Mouse (Mus musculus): ENCODE data around the gene Jaml. TPM values are rescaled to one million over a fixed set of nuclear protein-coding genes. Genes with fewer than 3 reads are reported as not detected.

Jaml gene
- total RNA-seq, 2 experiments from 2014 or later, result 0.13 to 0.44 TPM

DNA sequence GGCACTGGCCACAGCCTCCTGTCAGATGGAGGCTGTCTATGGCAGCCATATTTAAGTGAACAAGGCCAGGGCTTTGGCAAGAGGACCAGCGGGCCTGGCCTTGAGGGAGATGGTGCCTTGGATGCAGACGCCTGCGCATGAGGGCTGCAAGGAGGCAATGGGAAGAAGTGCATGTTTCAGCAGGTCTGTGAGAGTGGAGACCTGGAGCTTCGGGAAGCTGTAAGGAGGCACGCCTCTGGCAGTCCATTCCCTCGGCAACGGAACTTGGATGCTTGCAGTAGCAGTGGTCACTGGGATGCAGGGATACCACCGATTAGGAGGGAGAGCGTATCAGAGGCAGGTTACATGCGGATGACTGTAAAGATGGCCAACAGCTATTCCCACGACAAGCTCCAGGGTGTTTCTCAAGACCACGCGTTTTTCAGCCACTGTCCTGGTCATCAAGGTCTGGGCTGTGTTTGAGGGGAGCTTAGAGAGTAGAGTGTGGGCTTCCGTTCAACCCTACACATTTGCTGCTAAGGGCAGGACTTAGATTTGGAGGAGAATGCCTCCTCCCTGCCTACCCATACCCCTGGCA is 41.1 kb downstream of the Jaml start:
- intact Hi-C loops (cut with DNase I), result no loop called here
- DNase-seq, result no peak

DNA sequence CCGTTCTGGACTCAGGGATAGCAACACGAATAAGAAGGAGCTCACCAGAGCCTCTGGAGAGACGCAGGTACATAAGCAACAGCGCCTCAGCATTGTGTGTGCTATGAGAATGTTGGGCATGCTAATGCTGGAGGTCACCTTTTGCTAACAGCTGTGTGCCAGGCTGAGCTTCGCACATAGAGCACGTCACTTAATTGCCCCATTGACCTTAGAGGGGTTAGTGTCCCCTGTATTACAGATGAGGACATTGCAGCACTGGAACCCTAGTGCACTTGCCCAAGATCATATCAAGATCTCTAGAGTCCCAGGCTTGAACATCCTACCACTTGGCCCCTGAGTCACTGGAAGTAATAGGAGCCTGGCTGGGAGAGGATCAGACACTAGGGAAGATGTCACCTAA is 41.6 kb downstream of the Jaml start:
- DNase-seq, result no peak
- intact Hi-C loops (cut with DNase I), result no loop called here

GRCm38 (mm10) chr9:45121001-45121400 is 42.0 kb downstream of the Jaml start:
- DNase-seq, result no peak
- intact Hi-C loops (cut with DNase I), result loop anchor here (1.0 kb wide), 2 partner anchors 13 to 25 kb away; no protein-coding TSS in a partner anchor

- DNase-seq, result peak; percentile 60 to 66
- intact Hi-C loops (cut with DNase I), result loop anchor here (1.0 kb wide), 2 partner anchors 13 to 25 kb away; no protein-coding TSS in a partner anchor
Measured at GRCm38 (mm10) chr9:45121769-45122168, 42.8 kb downstream of the Jaml start.

DNA sequence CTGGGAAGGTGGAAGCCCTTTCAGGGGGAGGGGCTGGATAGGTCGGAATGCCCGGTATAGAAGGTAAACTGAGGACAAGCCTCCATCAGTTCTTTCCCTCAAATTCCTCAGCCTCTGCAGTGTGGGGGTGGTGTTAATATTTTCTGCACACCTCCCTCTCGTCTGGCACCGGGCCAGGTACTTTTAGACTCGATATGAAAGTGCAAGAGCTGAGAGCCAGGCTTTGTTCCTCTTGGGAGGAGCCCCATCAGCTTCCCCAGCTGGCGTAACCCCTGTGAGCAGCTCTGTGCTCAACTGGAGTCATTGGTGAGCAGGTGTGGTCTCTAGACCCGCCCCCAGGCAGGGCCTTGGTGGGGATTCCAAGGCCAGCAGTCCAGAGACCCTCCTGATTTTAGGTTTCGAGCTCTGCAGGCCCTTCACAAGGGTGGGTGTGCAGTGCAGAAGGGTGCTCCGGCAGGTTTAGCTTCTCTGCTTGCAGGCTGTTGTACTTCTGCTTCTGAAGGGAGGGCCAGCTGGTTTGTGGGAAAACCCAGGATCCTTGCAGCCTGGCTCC is 43.3 kb downstream of the Jaml start:
- DNase-seq, result no peak

DNA sequence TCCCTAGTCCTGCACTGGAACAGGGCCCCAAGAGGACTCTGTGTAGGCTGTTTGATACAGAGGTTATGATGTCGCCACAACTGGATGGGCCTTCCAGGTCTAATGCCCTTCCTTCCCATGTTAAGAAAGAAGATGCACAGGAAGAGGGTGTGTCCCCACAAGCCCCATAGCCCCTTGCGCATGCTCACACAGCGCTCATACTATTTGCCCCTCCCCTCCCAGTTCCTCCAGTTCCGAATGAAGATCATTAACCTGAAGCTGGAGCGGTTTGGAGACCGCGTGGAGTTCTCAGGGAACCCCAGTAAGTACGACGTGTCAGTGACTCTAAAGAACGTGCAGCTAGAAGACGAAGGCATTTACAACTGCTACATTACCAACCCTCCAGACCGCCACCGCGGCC is 46.2 kb downstream of the Jaml start:
- DNase-seq, result no peak
- intact Hi-C loops (cut with DNase I), result loop anchor here (5.0 kb wide), 1 partner anchor 78 kb away; no protein-coding TSS in a partner anchor

More for the DNA sequence above, 43.3 kb downstream of the Jaml start:
- intact Hi-C loops (cut with DNase I), result no loop called here

DNA sequence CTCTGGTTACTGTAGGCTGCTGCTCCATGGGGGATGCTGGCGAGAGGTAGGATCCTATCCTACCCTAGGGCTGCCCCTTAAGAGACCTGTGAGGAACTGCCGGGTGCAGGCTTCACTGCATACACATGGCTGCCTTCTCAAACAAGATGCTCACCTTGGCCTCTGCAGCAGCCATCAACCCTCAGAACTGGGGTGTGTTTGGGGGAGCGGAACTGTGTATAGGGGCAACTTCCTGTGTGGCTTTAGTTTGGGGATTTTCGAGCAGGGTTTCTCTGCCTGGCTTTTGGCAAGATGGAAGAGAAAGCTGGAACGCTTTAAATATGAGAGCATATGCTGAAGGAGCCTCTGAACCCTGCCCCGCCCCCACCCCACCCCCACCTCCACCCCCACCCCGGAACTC is 48.0 kb downstream of the Jaml start:
- DNase-seq, result no peak

GRCm38 (mm10) chr9:45130119-45130518 is 51.1 kb downstream of the Jaml start:
- intact Hi-C loops (cut with DNase I), result loop anchor here (5.0 kb wide), 1 partner anchor 108 kb away; no protein-coding TSS in a partner anchor
- DNase-seq, result no peak

More for the DNA sequence above, 48.0 kb downstream of the Jaml start:
- intact Hi-C loops (cut with DNase I), result loop anchor here (5.0 kb wide), 1 partner anchor 80 kb away; no protein-coding TSS in a partner anchor

DNA sequence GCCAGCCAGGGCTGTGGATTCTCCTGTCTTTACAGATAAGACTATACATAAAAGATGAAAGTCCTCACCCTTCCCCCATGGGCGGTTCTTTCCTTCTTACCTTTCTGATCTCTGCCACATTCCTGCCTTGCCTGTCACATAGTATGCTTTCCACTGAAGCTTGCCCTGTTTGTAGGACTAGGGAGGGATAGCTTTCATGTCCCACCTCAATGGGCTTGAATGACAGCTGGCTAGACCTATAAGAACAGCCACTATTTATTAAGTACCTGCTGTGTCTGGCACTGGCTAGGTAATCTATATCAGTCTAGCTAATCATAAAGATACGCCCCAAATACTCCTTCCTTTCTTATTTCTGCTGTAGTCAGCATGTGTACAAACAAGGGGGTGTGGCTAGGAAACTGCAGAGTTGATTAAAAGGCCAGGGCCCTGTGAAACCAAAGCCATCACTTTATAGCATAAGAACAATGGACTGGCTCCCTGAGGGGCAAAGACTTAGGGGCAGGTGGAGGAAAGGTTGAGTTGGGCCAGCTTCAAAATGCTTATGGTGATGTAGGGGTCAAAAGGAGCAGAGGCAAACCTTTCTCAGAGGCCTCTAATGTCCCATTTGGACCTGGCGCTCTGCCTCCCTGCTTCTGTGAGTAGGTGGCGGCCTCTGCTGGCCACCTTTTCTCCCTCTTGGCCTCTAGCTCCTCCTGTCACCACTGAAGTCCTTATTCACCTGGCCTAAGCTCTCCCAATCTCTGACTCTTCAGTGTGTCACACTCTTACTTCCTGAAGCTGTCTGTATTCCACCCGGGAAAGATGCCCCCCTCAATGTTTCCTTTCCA is 54.7 kb downstream of the Jaml start:
- peak; percentile 48 to 51 for DNase-seq
- intact Hi-C loops (cut with DNase I), result loop anchor here (1.0 to 5.0 kb wide), 2 partner anchors 12 to 111 kb away; no protein-coding TSS in a partner anchor

DNA sequence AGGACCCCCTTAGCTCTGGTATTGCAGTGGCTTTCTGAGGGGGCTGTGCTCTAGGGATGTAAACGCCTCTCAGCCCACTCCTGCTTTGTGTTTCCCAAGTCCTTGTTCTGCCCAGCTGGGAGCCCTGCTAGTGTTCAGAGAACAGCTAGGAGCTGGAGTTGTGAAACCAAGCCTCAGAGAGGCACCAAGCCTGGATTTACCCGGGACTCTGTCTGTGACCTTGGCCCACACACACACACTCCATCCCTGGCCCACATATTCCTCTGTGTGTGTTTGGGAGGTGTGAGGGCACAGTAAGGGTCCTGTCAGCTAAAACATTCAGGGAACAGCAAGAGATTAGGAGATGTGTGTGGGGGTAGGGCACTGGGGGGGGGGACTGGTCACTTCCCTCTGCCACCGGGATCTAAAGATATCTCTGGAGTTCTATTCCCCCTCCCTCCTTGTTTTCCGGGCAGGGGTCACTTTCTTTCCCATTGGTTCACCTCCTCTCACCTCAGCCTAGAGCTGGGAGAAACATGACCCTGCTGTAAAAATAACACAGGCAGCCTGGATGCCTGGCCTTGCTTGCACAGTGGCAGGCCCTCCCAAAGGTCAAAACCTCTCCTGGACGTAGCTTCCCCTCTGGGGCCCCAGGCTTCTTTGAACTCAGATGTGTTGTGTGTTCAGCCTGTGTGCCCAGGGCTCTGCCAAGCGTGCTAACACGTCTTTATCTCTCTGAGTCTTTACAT is 57.6 kb downstream of the Jaml start:
- intact Hi-C loops (cut with DNase I), result no loop called here

DNA sequence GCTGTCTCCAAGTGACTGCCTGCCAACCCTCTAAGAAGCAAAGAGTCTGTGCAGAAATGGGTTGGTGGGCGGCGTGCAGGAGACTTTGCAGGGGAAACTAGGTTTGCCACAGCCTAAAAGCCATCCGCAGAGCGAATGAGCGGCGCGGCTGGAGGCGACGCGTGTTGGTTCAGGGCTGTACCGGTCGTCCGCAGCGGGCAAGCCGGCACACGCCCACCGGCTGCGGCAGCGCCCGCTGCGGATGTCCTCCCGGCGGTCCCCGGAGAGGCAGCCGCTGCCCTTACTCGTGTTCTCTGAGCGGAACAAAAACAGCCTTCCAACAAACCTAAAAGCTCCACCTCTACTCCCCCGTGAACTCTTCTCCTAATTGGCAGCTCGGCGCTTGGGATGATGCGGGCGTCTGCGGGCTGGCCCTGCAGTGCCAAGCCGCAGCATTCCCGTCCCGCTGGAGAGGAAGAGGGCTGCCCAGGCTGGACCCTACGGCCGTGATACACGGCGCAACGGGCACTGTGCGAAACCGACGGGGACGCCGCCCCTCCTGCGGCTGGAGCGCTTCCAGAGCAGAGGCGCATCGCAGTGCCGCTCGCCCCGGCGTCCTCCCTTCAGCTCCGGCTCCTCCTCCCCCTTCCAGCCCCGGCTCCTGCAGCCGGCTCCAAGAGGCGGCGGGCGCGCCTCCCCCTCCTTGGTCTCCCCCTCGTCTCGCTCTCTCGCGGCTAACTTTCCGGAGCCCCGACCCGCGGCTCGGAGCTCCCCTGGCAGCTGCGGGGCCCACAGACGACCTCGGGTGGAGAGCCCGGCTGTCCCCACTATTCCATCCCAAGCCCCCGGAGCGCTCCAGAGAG is 59.4 kb downstream of the Jaml start, which contains the start of gene Scn4b:
Gene Scn4b (plus strand): TSS at position 205 of the 842 bp plus-strand sequence.
- intact Hi-C loops (cut with DNase I), result no loop called here
- peak; percentile 50 to 51 for DNase-seq

More for the DNA sequence above, 57.6 kb downstream of the Jaml start:
- peak in 1 of 2 experiments; percentile 39 for DNase-seq

DNA sequence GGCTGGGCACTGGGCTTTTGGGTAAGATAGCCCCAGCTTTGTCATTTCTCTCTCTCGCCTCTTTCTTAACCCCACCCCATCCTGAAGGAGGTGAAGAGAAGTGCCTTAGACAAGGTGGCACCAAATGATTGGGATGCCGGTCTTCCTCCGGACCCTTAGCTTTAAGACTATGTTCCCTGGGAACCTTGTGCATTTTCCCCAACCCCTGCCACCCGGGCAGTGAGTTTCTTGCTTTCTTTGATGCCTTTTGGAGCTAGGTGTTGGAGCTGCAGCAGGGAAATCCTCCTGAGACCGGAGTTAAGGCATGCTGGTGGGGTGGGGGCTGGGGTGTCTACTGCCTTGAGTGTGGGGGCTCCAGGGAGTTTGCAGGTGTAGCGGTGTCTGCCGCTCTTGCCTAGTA is 60.1 kb downstream of the Jaml start:
- intact Hi-C loops (cut with DNase I), result no loop called here
- no peak for DNase-seq

DNA sequence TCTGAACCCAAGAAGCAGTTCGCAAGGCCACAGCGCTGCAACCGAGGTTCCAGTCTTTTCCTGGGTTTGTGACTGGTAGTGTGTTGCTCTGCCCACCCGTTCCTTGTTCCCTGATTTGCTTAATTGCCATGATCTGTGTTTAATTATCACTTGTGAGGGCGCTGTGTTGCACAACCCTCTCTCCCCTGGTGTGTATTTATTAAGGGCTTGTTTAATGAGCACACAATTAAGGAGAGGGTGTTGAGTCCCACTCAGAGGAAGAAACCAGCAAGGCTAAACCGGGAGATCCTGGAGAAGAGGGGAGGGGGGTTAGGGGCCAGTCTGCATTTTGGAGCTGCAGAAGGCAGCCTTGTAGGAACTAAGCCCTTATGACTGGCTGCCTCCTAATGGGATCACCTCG is 62.0 kb downstream of the Jaml start:
- DNase-seq, result no peak
- intact Hi-C loops (cut with DNase I), result no loop called here

DNA sequence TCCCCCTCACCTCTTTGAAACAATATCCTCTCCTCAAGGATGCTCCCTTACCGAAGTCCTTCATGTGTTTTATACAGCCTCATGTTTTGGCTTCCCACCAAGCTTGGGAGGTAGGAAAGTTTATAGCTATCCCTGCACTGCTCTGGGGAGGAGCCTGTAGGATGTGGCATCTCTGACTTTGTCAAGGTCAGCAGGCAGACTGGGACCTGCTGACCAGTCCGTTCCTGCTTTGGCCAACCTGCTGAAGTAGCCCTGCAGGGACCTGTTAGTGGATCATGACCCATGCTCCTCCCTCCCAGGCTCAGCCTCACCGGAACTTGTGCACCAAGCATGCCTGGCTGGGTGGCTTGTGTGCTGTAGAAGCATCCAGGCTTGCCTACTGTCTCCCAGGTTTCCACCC is 63.7 kb downstream of the Jaml start:
- no peak for DNase-seq
- intact Hi-C loops (cut with DNase I), result no loop called here

- no peak for DNase-seq
- intact Hi-C loops (cut with DNase I), result loop anchor here (1.0 to 5.0 kb wide), 3 partner anchors 24 to 123 kb away; no protein-coding TSS in a partner anchor
Measured at GRCm38 (mm10) chr9:45145533-45146266, 66.7 kb downstream of the Jaml start.

DNA sequence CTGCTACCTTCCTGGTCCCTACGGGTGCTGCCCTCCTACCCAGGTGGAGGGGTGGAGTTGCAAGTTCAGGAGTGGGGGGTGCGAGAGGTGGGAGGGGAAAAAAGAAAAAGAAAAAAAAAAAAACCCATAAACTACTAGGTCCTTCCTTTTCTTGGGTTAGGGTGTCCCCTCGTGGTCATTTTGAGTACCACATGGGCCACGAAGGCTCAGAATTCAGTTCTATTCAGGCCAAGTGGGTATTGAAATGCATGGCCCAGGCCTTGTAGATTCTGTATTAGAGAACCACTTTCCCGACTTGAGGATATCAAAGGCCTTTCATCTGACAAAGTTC is 67.2 kb downstream of the Jaml start:
- intact Hi-C loops (cut with DNase I), result loop anchor here (1.0 to 5.0 kb wide), 3 partner anchors 25 to 124 kb away; no protein-coding TSS in a partner anchor
- DNase-seq, result peak; percentile 49 to 60

DNA sequence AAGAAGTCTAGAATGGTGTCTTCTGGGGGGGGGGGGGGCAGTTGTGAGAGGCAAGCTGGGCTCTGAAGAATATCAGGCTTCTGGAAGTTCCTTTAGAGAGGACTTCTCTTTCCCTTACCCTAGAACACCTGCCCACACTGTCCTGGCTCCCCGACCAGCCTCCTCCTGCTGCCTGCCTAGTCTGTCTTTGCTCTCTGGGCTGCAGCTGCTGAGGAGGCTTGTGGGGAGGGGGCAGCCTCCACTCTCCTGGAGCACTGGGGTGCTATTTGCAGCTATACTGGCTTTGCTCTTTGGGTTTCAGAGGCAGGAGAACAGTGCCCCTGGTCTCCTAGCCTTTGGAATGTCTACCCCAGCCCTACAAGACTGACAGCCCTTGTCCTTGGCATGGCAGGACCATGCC is 72.0 kb downstream of the Jaml start:
- DNase-seq, result no peak
- intact Hi-C loops (cut with DNase I), result no loop called here

DNA sequence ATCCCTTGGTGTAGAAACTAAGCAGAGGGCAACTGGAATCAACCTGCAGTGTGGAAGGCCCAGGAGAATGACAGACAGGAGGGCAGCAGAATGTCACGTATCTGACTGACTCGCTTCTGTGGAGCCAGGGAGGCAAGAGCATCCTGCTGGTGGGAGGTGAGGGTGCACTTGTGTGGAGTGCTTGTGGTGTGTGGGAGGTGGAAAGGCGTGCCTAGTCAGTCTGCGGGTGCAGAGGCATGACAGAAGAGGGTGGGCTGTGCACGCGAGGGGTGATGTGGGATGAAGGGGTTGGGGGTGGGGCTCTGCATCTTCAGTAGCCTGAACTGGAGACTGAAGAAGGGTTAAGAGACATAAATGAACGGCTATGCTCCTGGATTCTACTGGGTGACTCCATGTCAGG is 74.4 kb downstream of the Jaml start:
- intact Hi-C loops (cut with DNase I), result no loop called here
- no peak for DNase-seq

All from gastrocnemius, postnatal 36 days (tissue).